Mouse (Mus musculus) fat pad, adult 2 months (tissue): ENCODE data around the gene Ssh2.

Experiments
- DNase-seq: peaks from one replicate; pipeline ENCODE4 v3.0.0-alpha.2; 2011; ENCODE audit warnings: low read depth, low spot score; ENCODE audit errors: extremely low read depth

The Ssh2 gene

DNA sequence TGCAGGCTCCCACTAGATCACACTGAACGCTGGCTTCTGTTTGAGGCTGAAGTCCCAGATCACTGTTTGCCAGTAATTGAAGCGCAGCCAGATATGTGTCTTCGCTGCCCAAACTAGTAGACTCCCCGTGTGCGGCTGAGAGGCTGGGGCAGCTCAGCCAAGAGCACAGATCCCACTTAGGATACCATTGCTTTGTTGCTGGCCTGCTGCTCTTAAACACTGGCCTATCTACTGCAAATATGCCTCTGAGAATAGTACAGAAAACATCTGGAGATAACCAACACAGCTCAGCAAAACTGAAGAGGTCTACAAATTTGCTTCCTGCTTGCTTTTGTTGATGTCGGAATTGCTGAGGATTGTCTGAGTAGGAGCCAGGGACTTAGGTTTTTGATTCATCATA lies 240.8 kb downstream of the Ssh2 start:
- DNase-seq, result no peak

DNA sequence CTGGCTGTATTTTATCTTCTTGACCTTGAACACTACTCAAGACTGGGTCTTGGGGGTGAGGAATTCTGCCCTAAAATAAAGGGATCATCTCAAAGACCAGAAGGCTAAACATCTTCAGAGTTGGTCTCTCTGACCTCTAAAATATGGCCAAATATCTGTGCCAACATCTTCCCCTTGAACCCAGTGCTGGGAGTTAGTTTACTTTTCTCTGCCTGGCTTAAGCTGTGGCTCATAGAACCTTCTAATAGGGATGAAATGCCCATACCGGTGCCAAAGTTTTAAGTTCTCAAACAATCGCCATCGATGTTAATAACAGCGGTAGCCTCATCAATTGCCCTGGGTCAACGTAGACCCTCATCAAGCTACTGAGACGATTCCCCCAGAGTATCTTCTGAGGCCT lies 245.8 kb downstream of the Ssh2 start:
- no peak for DNase-seq

- DNase-seq, result no peak
Observed at GRCm38 (mm10) chr11:77462283-77463100, 246.4 kb downstream of the Ssh2 start, which contains the start of gene Coro6. Gene Coro6 (plus strand): TSS chr11:77462411.

GRCm38 (mm10) chr11:77463101-77463445 lies 247.0 kb downstream of the Ssh2 start:
- DNase-seq, result no peak

DNA sequence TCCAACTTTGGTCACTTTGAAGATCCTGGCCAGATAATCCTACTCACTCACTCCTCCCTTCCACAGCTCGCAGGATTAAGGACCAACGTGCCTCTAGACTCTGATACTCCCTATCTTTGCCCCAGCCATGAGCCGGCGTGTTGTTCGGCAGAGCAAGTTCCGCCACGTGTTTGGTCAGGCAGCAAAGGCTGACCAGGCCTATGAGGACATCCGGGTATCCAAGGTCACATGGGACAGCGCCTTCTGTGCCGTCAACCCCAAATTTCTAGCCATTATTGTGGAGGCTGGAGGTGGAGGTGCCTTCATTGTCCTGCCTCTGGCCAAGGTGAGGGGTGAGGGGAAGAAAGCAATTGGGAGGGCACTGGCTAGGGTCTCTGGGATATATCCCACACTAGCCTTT lies 247.7 kb downstream of the Ssh2 start:
- DNase-seq, result no peak

DNA sequence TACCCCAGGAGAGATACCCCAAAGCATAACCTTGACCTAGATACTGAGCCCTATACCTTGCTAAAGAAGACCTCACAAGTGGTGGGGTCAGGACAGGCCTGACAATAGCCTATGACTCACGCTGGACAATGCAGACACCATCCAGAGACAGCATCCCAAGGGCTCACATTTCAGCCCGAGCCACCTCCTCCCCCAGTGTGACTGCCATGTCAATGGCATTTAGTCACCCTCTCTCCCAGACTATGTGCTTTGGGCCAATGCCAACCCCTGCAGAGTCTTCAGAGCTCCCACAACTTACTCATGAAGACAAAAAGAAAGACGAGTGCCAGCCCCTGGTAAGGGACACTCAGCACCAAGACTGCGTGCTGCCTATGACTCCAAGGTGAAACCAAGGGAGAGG lies 248.6 kb downstream of the Ssh2 start:
- DNase-seq, result no peak

- no peak for DNase-seq
Observed at GRCm38 (mm10) chr11:77465111-77465510, 249.0 kb downstream of the Ssh2 start.

- no peak for DNase-seq
Observed at GRCm38 (mm10) chr11:77466544-77466943, 250.5 kb downstream of the Ssh2 start.

DNA sequence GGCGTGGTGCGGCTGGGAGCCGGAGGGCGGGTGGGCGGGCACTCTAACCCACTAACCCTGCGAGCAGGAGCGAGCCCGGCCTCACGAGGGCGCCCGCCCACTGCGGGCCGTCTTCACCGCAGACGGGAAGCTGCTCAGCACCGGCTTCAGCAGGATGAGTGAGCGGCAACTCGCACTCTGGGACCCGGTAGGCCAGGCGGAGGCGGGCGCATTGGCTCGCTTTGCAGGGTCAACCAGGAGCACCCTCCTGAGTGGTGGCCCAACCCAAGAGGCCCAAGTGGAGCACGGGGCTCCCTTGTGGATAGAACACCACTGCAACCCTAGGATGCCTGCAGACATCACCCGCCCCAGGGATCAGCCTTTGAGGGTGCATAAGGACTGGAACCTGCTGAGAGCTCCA lies 251.1 kb downstream of the Ssh2 start:
- DNase-seq, result no peak

- no peak for DNase-seq
Observed at GRCm38 (mm10) chr11:77467784-77468183, 251.7 kb downstream of the Ssh2 start.

- no peak for DNase-seq
Observed at GRCm38 (mm10) chr11:77468397-77468796, 252.3 kb downstream of the Ssh2 start.

- DNase-seq, result no peak
Observed at GRCm38 (mm10) chr11:77471407-77471806, 255.3 kb downstream of the Ssh2 start.

- DNase-seq, result no peak
Observed at GRCm38 (mm10) chr11:77472775-77473174, 256.7 kb downstream of the Ssh2 start.

- DNase-seq, result no peak
Observed at GRCm38 (mm10) chr11:77476216-77476615, 260.1 kb downstream of the Ssh2 start.

DNA sequence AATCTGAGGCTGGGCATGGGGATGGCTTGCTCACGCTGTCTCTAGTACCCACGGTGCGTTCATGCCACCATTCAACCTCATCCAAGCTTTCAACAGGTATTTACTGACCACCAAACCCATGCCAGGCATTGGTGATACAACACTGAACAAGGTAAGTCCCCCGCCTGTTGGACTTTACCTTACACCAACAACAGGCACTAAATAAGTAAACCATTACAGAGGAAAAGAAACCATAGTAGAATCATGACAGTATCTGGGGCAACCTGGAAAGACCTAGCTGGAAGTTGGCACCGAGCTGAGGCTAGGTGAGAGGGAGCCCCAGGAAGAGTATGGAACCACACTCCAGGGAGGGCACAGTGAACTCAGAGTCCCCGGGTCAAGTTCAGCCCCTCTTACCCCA lies 260.8 kb downstream of the Ssh2 start:
- no peak for DNase-seq

DNA sequence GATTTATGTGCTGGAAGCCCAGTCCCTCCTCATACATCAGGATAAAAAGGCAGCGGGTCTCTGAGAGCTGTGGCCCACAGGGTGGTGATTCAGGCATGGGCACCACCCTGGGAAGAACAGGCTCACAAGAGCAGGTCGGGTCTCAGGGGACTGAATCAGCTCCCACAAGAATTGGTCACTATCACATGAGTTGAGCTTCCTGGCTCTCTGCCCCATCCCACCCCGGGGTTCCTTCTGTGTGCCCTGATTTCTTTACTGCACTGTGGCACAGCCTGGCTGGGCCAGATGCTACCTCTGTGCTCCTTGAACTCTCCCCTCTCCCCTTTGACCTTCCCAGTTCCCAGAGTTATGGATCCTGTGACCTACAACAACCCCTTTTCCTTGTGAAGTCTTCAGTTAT lies 267.0 kb downstream of the Ssh2 start:
- no peak for DNase-seq

DNA sequence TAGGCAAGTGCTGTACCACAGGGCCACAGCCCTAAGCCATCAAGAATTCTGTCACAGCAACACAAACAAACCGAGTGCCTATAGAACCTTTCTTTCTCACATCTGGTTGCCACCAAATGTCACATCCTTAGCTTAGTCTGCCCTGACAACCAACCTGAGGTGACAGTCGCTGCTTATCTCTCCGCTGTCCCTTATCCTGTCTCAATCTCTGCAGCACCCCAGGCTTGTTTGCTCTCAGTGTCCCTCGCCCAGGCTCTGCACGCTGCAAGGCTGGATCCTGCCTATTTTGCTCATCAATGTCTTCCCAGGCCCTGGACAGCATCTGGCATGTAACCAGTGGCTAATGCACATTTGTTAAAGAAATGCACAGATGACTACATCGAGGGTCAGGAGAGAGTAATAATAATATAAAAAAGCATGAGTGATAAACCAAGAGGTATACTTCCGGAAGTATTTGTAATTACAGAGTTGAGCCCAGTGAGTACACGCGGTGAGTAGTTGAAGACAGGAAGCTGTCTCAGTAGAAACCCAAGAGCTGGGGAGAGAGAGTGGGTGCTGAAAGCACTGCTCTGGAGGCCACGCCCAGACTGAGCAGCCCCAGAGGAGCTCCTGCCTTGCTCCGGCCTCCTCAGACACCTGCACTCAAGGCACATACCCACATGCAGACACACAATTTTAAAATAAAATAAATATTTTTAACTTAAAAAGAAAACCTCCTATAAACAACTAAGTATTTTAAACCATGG lies 267.6 kb downstream of the Ssh2 start:
- no peak for DNase-seq

- DNase-seq, result no peak
Observed at GRCm38 (mm10) chr11:77485229-77485628, 269.1 kb downstream of the Ssh2 start.

GRCm38 (mm10) chr11:77486798-77487197 lies 270.7 kb downstream of the Ssh2 start:
- DNase-seq, result no peak

DNA sequence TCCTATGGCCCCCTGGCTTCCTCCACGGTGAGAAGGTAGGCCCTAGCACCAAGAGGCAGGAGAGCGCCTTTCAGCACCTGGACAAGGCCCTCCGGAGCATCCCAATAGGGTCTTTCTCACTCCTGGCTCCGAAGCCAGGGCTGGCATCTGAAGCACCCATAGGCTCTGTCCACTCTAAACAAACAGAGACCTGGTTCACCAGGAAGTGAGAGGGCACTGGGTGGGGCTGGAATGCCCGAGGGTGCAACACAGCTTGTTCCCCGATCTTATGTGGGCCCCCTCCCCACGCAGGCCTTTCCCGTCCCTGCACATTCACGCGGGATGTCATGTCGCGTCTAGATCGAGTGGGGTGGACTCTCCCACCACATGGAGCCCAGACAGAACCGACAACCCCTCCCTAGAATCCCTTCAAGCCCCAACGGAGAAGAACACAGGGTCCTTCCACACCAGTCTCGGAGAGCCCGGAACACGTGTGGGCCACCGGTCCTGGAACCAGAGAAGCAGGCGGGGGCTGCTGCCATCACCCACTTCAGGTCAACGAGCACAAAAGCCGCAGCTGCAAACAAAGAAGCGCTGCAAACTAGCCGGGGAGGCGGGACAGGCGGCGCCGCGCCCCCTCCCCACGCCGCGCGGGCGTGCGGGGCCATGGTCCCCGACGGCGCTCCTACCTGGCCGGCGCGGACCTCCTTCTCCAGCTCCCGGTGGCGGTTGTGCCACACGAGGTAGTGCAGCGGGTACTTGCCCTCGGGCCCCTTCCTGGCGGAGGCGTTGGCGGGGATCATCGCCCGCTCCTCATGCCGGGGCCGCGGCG lies 272.9 kb downstream of the Ssh2 start:
- no peak for DNase-seq

DNA sequence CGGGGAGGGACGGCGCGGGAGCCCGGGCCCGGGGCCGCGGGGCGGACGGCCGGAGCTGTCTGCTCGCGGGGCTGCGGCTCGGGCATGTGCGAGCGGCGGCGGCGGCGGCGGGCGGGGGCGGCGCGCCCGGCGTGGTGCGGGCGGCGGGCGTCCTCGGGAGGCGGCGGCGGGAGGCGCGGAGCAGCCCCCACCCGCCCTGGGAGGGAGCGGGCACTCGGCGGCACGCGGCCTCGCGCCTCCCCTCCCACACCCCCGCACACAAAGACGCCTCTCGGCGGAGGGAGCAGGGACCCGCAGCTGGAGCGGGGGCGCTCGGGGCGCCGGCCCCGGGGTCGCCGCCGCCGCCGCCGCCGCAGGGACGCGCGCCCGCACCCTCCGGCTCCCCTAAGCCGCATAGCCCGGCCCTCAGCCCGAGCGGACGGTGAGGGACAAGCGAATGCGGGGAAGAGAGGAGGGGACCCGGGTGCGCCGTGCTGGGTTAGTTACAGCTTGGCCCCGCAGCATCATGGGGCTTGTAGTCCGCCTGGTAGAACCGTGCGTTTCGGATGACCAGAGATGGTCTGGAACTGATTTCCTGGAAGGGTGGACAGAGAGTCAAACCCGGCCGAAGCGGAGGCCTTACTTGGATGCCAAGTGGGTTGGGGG lies 273.6 kb downstream of the Ssh2 start, which contains the start of gene Ankrd13b:
Gene Ankrd13b (minus strand): TSS at position 88 of the 645 bp plus-strand sequence.
- DNase-seq, result no peak
